Mouse (Mus musculus) hindbrain, embryonic 14.5 days (tissue): Measurements from ENCODE around the gene Itprid2. TPM values are rescaled to one million over a fixed set of nuclear protein-coding genes. Genes with fewer than 3 reads are reported as not detected.
"Not testable (repeated sequence)": the region's sequence is repeated elsewhere in the genome, so short reads cannot be mapped to it uniquely, and the experiment has no call there.

Experiments
- ATAC-seq: fragments of 200-750 bp; cut with Nextera tagmentation; 2 replicates; pipeline ENCODE4 v1.8.0; 2017; ENCODE audit warnings: moderate number of reproducible peaks, mild to moderate bottlenecking, moderate TSS enrichment, moderate library complexity; ENCODE audit not compliant: low FRiP score
- DNase-seq: peaks from one replicate; pipeline ENCODE4 v3.0.0-alpha.2; 2015; ENCODE audit warnings: low spot score
- H3K27ac ChIP-seq: fragments of 300-500 bp; sonication (generic); 2 replicates; pipeline ENCODE4 v1.5.1; 2014; ENCODE audit warnings: mild to moderate bottlenecking, moderate library complexity
- H3K27me3 ChIP-seq: fragments of 300-500 bp; sonication (generic); 2 replicates; pipeline ENCODE4 v1.6.1; 2014; ENCODE audit warnings: mild to moderate bottlenecking, low read length, mixed read lengths; ENCODE audit not compliant: control insufficient read depth, insufficient read depth
- H3K36me3 ChIP-seq: fragments of 300-500 bp; sonication (generic); replicated peaks from 2 replicates; pipeline ENCODE4 v1.6.1; 2014; ENCODE audit not compliant: control insufficient read depth, insufficient read depth
- H3K4me1 ChIP-seq: fragments of 300-500 bp; sonication (generic); replicated peaks from 2 replicates; pipeline ENCODE4 v1.6.1; 2014; ENCODE audit warnings: antibody characterized with exemption, low read length, mixed read lengths; ENCODE audit not compliant: control insufficient read depth, insufficient read depth
- H3K4me2 ChIP-seq: fragments of 300-500 bp; sonication (generic); replicated peaks from 2 replicates; pipeline ENCODE4 v1.6.1; 2014; ENCODE audit warnings: mild to moderate bottlenecking, moderate library complexity
- H3K4me3 ChIP-seq: fragments of 300-500 bp; sonication (generic); replicated peaks from 2 replicates; pipeline ENCODE4 v1.5.1; 2014; ENCODE audit warnings: mild to moderate bottlenecking, low read length
- H3K9ac ChIP-seq: fragments of 300-500 bp; sonication (generic); 2 replicates; pipeline ENCODE4 v1.6.1; 2014
- H3K9me3 ChIP-seq: fragments of 300-500 bp; sonication (generic); 2 replicates; pipeline ENCODE4 v1.6.1; 2016; ENCODE audit warnings: low read length; ENCODE audit not compliant: control insufficient read depth
- WGBS: fragments of 180-500 bp; shearing (Covaris S2); extraction: QIAGEN DNeasy Blood & Tissue Kit; methylation state at CpG from one replicate; pipeline ENCODE4 v1.1.7; 2014; 5-methylcytosine and 5-hydroxymethylcytosine counted together
- polyA plus RNA-seq: library from polyadenylated mRNA; unstranded; fragments of >200 nt; fragmentation: Nextera tagmentation; extraction: Ambion mirVana; gene quantifications from 2 replicates; pipeline ENCODE4 v1.2.1, GENCODE M21; 2014

The Itprid2 gene
- 6.7 and 7.4 TPM in 2 replicates for polyA plus RNA-seq

- ATAC-seq (peak; percentile 99), DNase-seq (peak; percentile 97)
- Histone ChIP-seq H3K4me3 (peak within 1 kb of the TSS; percentile 83), H3K4me2 (peak within 1 kb of the TSS; percentile 91), H3K27ac (peak within 1 kb of the TSS; percentile 83), H3K9ac (peak within 1 kb of the TSS; percentile 80), H3K27me3 (no peaks in the 10 kb centered on the region), H3K4me1 (peaks cover 12% of the 10 kb centered on the region), H3K9me3 (no peaks in the 10 kb centered on the region), H3K36me3 (no peaks in the 10 kb centered on the region)
- 3% methylated on average over 40 of the region's 46 CpGs for WGBS
These were observed at the start of gene Itprid2 for GRCm38 (mm10) chr2:79634528-79635400. Itprid2 (plus strand) TSS chr2:79635352.

- Histone ChIP-seq H3K36me3 (no peaks in the 10 kb centered on the region), H3K4me2 (no peak overlapping the region), H3K4me1 (no peaks in the 10 kb centered on the region), H3K9ac (no peak overlapping the region), H3K27me3 (no peaks in the 10 kb centered on the region), H3K4me3 (no peak overlapping the region), H3K9me3 (no peaks in the 10 kb centered on the region), H3K27ac (no peak overlapping the region)
- no peak for DNase-seq
- ATAC-seq = no peak
- 92% methylated on average over 2 of the region's 2 CpGs for WGBS
These were observed 39.0 kb upstream of the Itprid2 start for GRCm38 (mm10) chr2:79596177-79596576.

- 0 out of 2 replicates have a peak, but pooled peaks cover 5% of the 10 kb centered on the region for H3K4me1 ChIP-seq
- no peaks in the 10 kb centered on the region for H3K27me3 ChIP-seq
- no peak overlapping the region for H3K4me2 ChIP-seq
- H3K36me3 ChIP-seq = no peaks in the 10 kb centered on the region
- ATAC-seq = no peak
- H3K9me3 ChIP-seq = no peaks in the 10 kb centered on the region
- H3K9ac ChIP-seq = no peak overlapping the region
- H3K4me3 ChIP-seq = no peak overlapping the region
- H3K27ac ChIP-seq = no peak overlapping the region
- no peak for DNase-seq
These were observed 38.1 kb upstream of the Itprid2 start for GRCm38 (mm10) chr2:79597090-79597489.

- H3K9me3 ChIP-seq, H3K4me2 ChIP-seq, H3K9ac ChIP-seq, ATAC-seq, H3K36me3 ChIP-seq, H3K27me3 ChIP-seq, H3K4me3 ChIP-seq, DNase-seq, H3K4me1 ChIP-seq, H3K27ac ChIP-seq: not testable (repeated sequence)
- 56% methylated on average over 2 of the region's 2 CpGs for WGBS
These were observed 34.0 kb upstream of the Itprid2 start for GRCm38 (mm10) chr2:79601109-79601508.

GRCm38 (mm10) chr2:79601691-79602116 lies 33.4 kb upstream of the Itprid2 start:
- Histone ChIP-seq H3K4me3 (no peak overlapping the region), H3K36me3 (no peaks in the 10 kb centered on the region), H3K9ac (no peak overlapping the region), H3K4me2 (no peak overlapping the region), H3K27me3 (no peaks in the 10 kb centered on the region), H3K9me3 (no peaks in the 10 kb centered on the region), H3K27ac (peak overlapping the region; percentile 9; the same call in 1 of the 2 replicates), H3K4me1 (0 out of 2 replicates have a peak, but pooled peaks cover 5% of the 10 kb centered on the region)
- ATAC-seq (peak; percentile 65; the same call in 1 of the 2 replicates), DNase-seq (peak; percentile 31)
- WGBS = 31% methylated on average over 4 of the region's 4 CpGs

GRCm38 (mm10) chr2:79602306-79602705 lies 32.8 kb upstream of the Itprid2 start:
- 72% methylated on average over 6 of the region's 6 CpGs for WGBS
- no peak overlapping the region for H3K4me3 ChIP-seq
- H3K9ac ChIP-seq = no peak overlapping the region
- DNase-seq (no peak), ATAC-seq (no peak)
- H3K36me3 ChIP-seq = no peaks in the 10 kb centered on the region
- H3K27ac ChIP-seq = 0 out of 2 replicates have a peak overlapping the region, but pooled peaks have one; percentile 9
- no peaks in the 10 kb centered on the region for H3K27me3 ChIP-seq
- no peak overlapping the region for H3K4me2 ChIP-seq
- 0 out of 2 replicates have a peak, but pooled peaks cover 5% of the 10 kb centered on the region for H3K4me1 ChIP-seq
- H3K9me3 ChIP-seq = no peaks in the 10 kb centered on the region

- Histone ChIP-seq H3K36me3 (no peaks in the 10 kb centered on the region), H3K27me3 (no peaks in the 10 kb centered on the region), H3K4me1 (0 out of 2 replicates have a peak, but pooled peaks cover 5% of the 10 kb centered on the region), H3K9me3 (no peaks in the 10 kb centered on the region), H3K4me3 (no peak overlapping the region), H3K4me2 (no peak overlapping the region), H3K9ac (no peak overlapping the region), H3K27ac (no peak overlapping the region)
- ATAC-seq (no peak), DNase-seq (no peak)
- WGBS = 84% methylated on average over 4 of the region's 4 CpGs
These were observed 31.8 kb upstream of the Itprid2 start for GRCm38 (mm10) chr2:79603363-79603762.

GRCm38 (mm10) chr2:79606033-79606432 lies 29.1 kb upstream of the Itprid2 start:
- Histone ChIP-seq H3K4me2 (no peak overlapping the region), H3K4me1 (0 out of 2 replicates have a peak, but pooled peaks cover 5% of the 10 kb centered on the region), H3K4me3 (no peak overlapping the region), H3K9me3 (no peaks in the 10 kb centered on the region), H3K9ac (no peak overlapping the region), H3K27me3 (no peaks in the 10 kb centered on the region), H3K27ac (no peak overlapping the region), H3K36me3 (no peaks in the 10 kb centered on the region)
- no peak for ATAC-seq
- WGBS = 83% methylated on average over 2 of the region's 2 CpGs
- DNase-seq = no peak

GRCm38 (mm10) chr2:79607181-79607580 lies 28.0 kb upstream of the Itprid2 start:
- Histone ChIP-seq H3K36me3 (no peaks in the 10 kb centered on the region), H3K4me1 (no peaks in the 10 kb centered on the region), H3K27ac (no peak overlapping the region), H3K9me3 (no peaks in the 10 kb centered on the region), H3K27me3 (no peaks in the 10 kb centered on the region), H3K9ac (no peak overlapping the region), H3K4me3 (no peak overlapping the region), H3K4me2 (no peak overlapping the region)
- WGBS = 88% methylated on average over 2 of the region's 2 CpGs
- DNase-seq (no peak), ATAC-seq (no peak)
